Mouse (Mus musculus) kidney, embryonic 14.5 days (tissue): ENCODE results near the gene Khdc1c. TPM values are rescaled to one million over a fixed set of nuclear protein-coding genes. Genes with fewer than 3 reads are reported as not detected.
A peak's percentile ranks its signal among the peaks of the same experiment; 100 is the strongest.
"Not testable (repeated sequence)": the region's sequence is repeated elsewhere in the genome, so short reads cannot be mapped to it uniquely, and the experiment has no call there.

Source experiments
- ATAC-seq: fragments of 200-750 bp; cut with Nextera tagmentation; 2 replicates; pipeline ENCODE4 v1.8.0; 2017; ENCODE audit warnings: moderate number of reproducible peaks, mild to moderate bottlenecking, moderate TSS enrichment, moderate library complexity; ENCODE audit not compliant: low FRiP score, low TSS enrichment
- H3K27ac ChIP-seq: fragments of 300-500 bp; sonication (generic); 2 replicates; pipeline ENCODE4 v1.5.1; 2014; ENCODE audit warnings: low read depth, mild to moderate bottlenecking, low read length, moderate library complexity, mixed read lengths
- H3K27me3 ChIP-seq: fragments of 300-500 bp; sonication (generic); 2 replicates; pipeline ENCODE4 v1.6.1; 2014; ENCODE audit warnings: mild to moderate bottlenecking, low read length; ENCODE audit not compliant: control insufficient read depth, insufficient read depth
- H3K36me3 ChIP-seq: fragments of 300-500 bp; sonication (generic); 2 replicates; pipeline ENCODE4 v1.6.1; 2014; ENCODE audit warnings: low read length, mixed read lengths; ENCODE audit not compliant: control insufficient read depth, insufficient read depth
- H3K4me1 ChIP-seq: fragments of 300-500 bp; sonication (generic); 2 replicates; pipeline ENCODE4 v1.6.1; 2014; ENCODE audit warnings: low read length, mixed read lengths; ENCODE audit not compliant: control insufficient read depth, insufficient read depth
- H3K4me2 ChIP-seq: fragments of 300-500 bp; sonication (generic); replicated peaks from 2 replicates; pipeline ENCODE4 v1.6.1; 2014; ENCODE audit warnings: low read depth, mild to moderate bottlenecking, low read length
- H3K4me3 ChIP-seq: fragments of 300-500 bp; sonication (generic); 2 replicates; pipeline ENCODE4 v1.5.1; 2014; ENCODE audit warnings: mild to moderate bottlenecking, low read length
- H3K9ac ChIP-seq: fragments of 300-500 bp; sonication (generic); 2 replicates; pipeline ENCODE4 v1.6.1; 2014; ENCODE audit warnings: low read depth, mild to moderate bottlenecking, low read length, moderate library complexity
- H3K9me3 ChIP-seq: fragments of 300-500 bp; sonication (generic); 2 replicates; pipeline ENCODE4 v1.6.1; 2016; ENCODE audit warnings: low read length; ENCODE audit not compliant: control insufficient read depth
- WGBS: fragments of 180-500 bp; shearing (Covaris S2); extraction: QIAGEN DNeasy Blood & Tissue Kit; methylation state at CpG from one replicate; pipeline ENCODE4 v1.1.7; 2014; 5-methylcytosine and 5-hydroxymethylcytosine counted together
- polyA plus RNA-seq: library from polyadenylated mRNA; unstranded; fragments of >200 nt; fragmentation: Nextera tagmentation; extraction: Ambion mirVana; gene quantifications from 2 replicates; pipeline ENCODE4 v1.2.1, GENCODE M21; 2014

Gene Khdc1c
- polyA plus RNA-seq, 1 experiment from 2014 or later = not detected

DNA sequence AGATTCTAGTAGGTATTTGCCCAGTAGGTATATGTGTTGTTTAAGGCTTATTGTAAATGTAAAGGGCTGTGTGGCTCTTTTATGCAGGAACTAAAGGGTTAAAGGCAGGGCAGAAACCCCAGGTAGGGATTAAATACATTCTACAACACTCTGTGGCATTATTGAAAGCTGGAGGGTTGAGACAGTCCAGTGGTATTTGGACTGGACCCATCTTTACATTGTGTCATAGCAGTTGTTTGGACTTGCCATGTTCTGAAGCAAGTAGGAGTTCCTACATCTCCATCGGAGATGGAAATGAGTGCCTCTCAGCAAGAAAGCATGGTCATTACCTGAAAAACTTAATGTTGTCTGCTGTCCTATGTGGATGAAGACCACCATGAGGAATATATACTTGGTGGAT, 27.4 kb upstream of the Khdc1c start:
- WGBS = 100% methylated on average over 1 of the region's 1 CpGs
- Histone ChIP-seq H3K36me3 (no peaks in the 10 kb centered on the region), H3K4me1 (no peaks in the 10 kb centered on the region), H3K4me3 (no peak overlapping the region), H3K27me3 (no peaks in the 10 kb centered on the region), H3K4me2 (no peak overlapping the region), H3K9me3 (no peaks in the 10 kb centered on the region), H3K27ac (no peak overlapping the region), H3K9ac (no peak overlapping the region)
- no peak for ATAC-seq

DNA sequence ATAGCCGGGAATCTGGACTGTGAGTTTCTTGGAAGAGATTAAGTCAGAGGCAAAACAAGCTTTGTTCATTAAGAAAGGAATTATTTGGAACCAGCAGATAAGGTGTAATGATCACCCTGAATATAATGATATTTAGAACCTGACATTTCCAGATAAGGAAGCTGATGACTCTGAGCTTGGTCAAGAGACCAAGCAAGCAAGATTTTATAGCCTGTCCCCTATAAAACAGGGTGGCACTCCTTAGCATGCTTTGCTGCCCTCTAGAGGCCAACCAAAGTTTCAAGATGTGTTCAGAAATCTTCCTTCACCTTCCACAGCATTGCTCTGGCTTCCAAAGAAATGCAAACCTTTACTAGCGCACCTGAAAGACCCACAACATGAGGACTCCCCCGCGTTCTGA, 23.9 kb upstream of the Khdc1c start:
- H3K9ac ChIP-seq = no peak overlapping the region
- no peaks in the 10 kb centered on the region for H3K27me3 ChIP-seq
- no peak overlapping the region for H3K4me3 ChIP-seq
- no peaks in the 10 kb centered on the region for H3K4me1 ChIP-seq
- no peak overlapping the region for H3K4me2 ChIP-seq
- no peak for ATAC-seq
- WGBS = 75% methylated on average over 4 of the region's 4 CpGs
- no peaks in the 10 kb centered on the region for H3K9me3 ChIP-seq
- no peaks in the 10 kb centered on the region for H3K36me3 ChIP-seq
- H3K27ac ChIP-seq = no peak overlapping the region

DNA sequence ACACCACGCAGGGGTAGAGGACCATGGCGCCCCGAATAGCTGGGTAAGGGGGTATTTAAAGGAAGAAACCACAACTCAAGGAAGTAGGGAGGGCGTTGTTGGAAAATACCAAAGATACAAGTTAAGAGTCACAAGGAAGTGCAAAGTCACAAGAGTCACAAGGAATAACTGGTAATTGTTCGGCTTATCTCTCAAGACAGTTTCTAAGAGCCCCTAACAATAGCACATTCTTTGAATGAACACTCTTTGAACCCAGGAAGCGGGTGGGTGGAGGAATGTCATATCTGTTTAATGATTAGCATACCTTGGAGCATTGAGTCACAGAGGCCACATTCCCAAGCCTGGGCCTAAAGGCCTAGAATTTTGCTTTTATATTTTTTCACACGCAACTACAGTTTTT, 23.4 kb upstream of the Khdc1c start:
- ATAC-seq, H3K9ac ChIP-seq, H3K36me3 ChIP-seq, H3K4me3 ChIP-seq, H3K4me1 ChIP-seq, H3K27me3 ChIP-seq, H3K27ac ChIP-seq, H3K4me2 ChIP-seq, H3K9me3 ChIP-seq: not testable (repeated sequence)
- WGBS = 90% methylated on average over 7 of the region's 7 CpGs

DNA sequence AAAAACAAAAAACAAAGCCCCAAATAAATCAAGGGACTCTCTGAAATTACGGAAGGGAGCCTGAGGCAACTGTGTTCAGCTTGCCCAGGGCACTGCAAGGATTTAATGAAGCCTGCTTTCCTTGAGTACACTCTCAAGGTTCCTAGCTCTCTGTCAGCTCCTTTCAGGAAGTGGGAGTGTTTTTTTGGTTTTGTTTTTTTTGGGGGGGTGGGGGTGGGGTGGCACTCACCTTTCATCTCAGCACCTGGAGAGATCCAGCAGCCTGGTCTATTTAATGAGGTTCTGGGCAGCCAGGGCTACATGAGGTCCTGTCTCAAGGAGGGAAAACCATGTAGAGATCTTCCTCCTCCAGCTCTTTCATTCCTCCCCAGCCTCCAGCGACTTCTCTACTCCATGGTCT, 18.8 kb upstream of the Khdc1c start, which contains the start of gene Khdc1a:
TSS of gene Khdc1a (plus strand) at position 301 of the 400 bp plus-strand sequence.
- 65% methylated on average over 2 of the region's 2 CpGs for WGBS
- ATAC-seq = no peak
- no peak within 1 kb of the TSS for H3K4me3 ChIP-seq

DNA sequence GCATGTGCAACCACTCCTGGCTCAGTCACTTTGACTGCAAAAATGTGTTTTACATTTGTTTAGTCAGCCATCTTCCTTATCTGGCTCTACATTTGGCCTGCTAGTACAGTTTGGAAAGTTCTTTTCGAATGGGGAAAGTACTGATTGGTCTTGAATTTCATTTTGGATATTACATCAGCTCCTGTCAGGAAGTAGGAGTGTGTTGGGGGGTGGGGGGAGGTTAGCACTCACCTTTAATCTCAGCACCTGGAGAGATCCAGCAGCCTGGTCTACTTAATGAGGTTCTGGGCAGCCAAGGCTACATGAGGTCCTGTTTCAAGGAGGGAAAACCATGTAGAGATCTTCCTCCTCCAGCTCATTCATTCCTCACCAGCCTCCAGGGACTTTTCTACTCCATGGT, 15.1 kb downstream of the Khdc1c start, which contains the start of gene Khdc1b:
TSS of gene Khdc1b (plus strand) at position 301 of the 400 bp plus-strand sequence.
- WGBS = 77% methylated on average over 1 of the region's 1 CpGs
- no peak within 1 kb of the TSS for H3K4me2 ChIP-seq
- ATAC-seq = no peak

More for the DNA sequence above, 18.8 kb upstream of the Khdc1c start, which contains the start of gene Khdc1a:
- Histone ChIP-seq H3K9me3 (no peaks in the 10 kb centered on the region), H3K36me3 (no peaks in the 10 kb centered on the region), H3K4me1 (no peaks in the 10 kb centered on the region), H3K9ac (no peak within 1 kb of the TSS), H3K27ac (no peak within 1 kb of the TSS), H3K4me2 (no peak within 1 kb of the TSS), H3K27me3 (no peaks in the 10 kb centered on the region)

DNA sequence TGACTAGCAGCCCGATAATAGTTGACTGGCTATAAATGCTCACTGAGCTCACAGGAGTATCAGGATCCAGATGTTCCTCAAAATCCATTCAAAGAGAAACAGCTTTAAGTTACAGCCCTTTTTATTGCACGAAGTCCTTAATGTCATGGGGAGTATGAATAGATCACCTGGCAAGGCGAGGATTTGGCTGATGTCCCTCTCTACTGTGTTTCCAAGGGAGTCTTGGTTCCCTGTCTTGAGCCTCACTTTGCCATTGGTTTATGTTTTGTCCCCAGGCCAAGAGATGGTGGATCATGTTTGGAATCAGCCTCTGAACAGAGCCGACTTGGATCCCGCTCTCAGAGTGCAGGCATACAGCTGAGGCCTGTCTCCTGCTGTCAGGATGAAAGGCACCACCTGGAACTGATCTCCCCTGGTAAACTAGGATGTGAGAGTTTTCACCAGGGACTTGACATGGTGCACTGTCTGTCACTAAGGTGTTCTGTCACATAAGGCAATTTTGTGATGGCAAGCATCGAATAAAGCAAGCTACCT, 23.1 kb downstream of the Khdc1c start:
- H3K4me1 ChIP-seq = no peaks in the 10 kb centered on the region
- H3K4me3 ChIP-seq = no peak overlapping the region
- H3K36me3 ChIP-seq = no peaks in the 10 kb centered on the region
- H3K4me2 ChIP-seq = no peak overlapping the region
- no peak overlapping the region for H3K27ac ChIP-seq
- 43% methylated on average over 6 of the region's 6 CpGs for WGBS
- H3K9me3 ChIP-seq = no peaks in the 10 kb centered on the region
- no peak overlapping the region for H3K9ac ChIP-seq
- peak; percentile 57; the same call in 1 of the 2 replicates for ATAC-seq
- no peaks in the 10 kb centered on the region for H3K27me3 ChIP-seq

More for the DNA sequence above, 15.1 kb downstream of the Khdc1c start, which contains the start of gene Khdc1b:
- H3K4me1 ChIP-seq = no peaks in the 10 kb centered on the region
- no peak within 1 kb of the TSS for H3K9ac ChIP-seq
- no peaks in the 10 kb centered on the region for H3K36me3 ChIP-seq
- H3K27me3 ChIP-seq = no peaks in the 10 kb centered on the region
- no peak within 1 kb of the TSS for H3K4me3 ChIP-seq
- no peak within 1 kb of the TSS for H3K27ac ChIP-seq
- no peaks in the 10 kb centered on the region for H3K9me3 ChIP-seq

DNA sequence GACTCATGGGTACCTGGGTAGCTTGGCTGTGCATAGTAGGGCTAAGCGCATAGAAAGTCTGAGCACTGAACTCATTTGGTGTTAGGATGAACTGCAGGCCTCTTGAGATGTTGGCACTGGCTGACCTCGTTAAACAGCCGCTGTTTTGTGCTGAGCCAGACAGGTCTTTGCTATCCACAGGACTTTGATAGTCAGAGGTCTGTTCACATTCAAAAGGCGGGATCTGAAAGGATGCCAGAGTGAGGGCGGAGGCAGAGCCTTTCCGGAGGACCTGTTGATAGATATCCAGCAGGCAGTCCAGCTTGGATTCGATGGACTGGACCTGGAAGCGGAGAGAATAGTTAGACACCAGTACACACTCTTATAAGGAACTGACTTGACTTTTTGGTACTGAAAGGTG, 34.7 kb downstream of the Khdc1c start:
- no peaks in the 10 kb centered on the region for H3K9me3 ChIP-seq
- H3K4me2 ChIP-seq = no peak overlapping the region
- no peaks in the 10 kb centered on the region for H3K27me3 ChIP-seq
- WGBS = 94% methylated on average over 8 of the region's 8 CpGs
- no peak overlapping the region for H3K9ac ChIP-seq
- no peaks in the 10 kb centered on the region for H3K4me1 ChIP-seq
- no peak overlapping the region for H3K27ac ChIP-seq
- no peaks in the 10 kb centered on the region for H3K36me3 ChIP-seq
- H3K4me3 ChIP-seq = no peak overlapping the region
- ATAC-seq = no peak

DNA sequence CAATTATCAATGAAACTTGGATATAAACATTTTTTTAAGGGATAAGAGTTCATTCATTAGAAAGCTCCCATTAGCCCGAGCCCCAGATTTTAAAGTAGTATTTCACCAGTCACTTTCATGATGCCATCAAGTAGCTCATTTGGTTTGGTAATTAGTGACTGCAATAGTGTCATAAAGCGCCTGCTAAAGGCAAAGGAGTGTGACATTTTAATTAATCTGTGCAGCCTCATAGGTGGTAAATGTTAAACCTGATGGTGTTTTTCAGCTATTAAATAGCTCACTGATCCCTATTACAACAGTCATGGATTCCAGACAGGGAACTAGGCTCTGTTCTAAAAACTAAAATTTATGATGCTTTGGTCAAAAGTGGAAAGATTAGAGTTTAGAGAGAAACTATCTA, 39.1 kb downstream of the Khdc1c start:
- WGBS = 33% methylated on average over 2 of the region's 2 CpGs
- Histone ChIP-seq H3K27me3 (no peaks in the 10 kb centered on the region), H3K4me3 (no peak overlapping the region), H3K4me2 (no peak overlapping the region), H3K9ac (no peak overlapping the region), H3K27ac (no peak overlapping the region), H3K9me3 (no peaks in the 10 kb centered on the region), H3K36me3 (no peaks in the 10 kb centered on the region), H3K4me1 (no peaks in the 10 kb centered on the region)
- no peak for ATAC-seq

DNA sequence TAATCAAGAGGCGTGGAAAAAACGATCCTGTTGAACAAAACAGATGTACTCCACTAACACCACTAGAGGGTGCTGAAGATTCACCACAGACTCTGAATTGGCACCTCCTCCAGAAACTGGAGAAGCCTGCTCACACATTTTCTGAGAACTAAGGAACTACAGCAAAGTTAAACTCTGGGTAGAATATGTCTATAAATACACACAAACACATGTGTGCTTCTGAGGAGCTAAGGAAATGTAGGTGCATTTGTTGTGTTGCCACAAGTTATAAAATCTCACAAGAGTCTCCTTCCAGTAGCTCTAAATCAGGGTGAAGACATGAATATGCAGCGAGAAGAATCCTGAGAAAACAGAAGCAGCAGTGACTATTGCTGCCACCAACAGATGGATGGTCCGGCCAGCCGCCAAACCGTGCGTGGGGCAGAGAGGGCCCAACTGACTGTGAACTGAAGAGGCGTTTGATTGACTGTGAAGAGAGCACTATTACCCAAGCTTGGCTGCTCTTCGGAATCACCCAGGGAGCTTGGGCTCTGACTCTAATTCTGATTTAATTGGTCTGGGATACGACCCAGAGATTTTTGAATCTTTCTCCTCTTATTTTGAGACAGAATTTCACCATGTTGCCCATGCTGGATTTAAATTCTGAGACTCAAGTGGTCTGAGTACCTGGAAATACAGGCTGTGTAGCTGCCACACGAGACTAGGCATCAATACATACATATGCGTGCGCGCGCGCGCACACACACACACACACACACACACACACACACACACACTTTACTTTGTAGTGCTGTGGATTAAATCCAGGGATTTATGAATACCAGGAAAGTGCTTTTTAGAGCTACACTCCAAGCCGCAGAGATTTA, 43.4 kb downstream of the Khdc1c start:
- Histone ChIP-seq H3K4me3 (no peak overlapping the region), H3K27ac (no peak overlapping the region), H3K27me3 (no peaks in the 10 kb centered on the region), H3K9me3 (no peaks in the 10 kb centered on the region), H3K4me2 (peak overlapping the region; percentile 22), H3K9ac (no peak overlapping the region), H3K4me1 (no peaks in the 10 kb centered on the region), H3K36me3 (no peaks in the 10 kb centered on the region)
- 47% methylated on average over 18 of the region's 18 CpGs for WGBS
- peak; percentile 71; the same call in 1 of the 2 replicates for ATAC-seq
